Mouse (Mus musculus) kidney, adult 2 months (tissue): ENCODE measurements around the gene Cldnd2. TPM values are rescaled to one million over a fixed set of nuclear protein-coding genes. Genes with fewer than 3 reads are reported as not detected.

ENCODE experiments used
- DNase-seq: peaks from one replicate; pipeline ENCODE4 v3.0.0; 2021
- H3K27ac ChIP-seq: fragments of 200-500 bp; 2 replicates; pipeline ENCODE4 v1.5.1; 2012; ENCODE audit warnings: low read depth, low read length, control low read depth, inconsistent platforms; ENCODE audit not compliant: insufficient read depth
- H3K27me3 ChIP-seq: fragments of 200-500 bp; replicated peaks from 2 replicates; pipeline ENCODE4 v1.6.1; 2012; ENCODE audit warnings: mild to moderate bottlenecking, moderate library complexity, low read length, inconsistent platforms; ENCODE audit not compliant: control insufficient read depth, insufficient read depth
- H3K36me3 ChIP-seq: fragments of 200-500 bp; 2 replicates; pipeline ENCODE4 v1.6.1; 2012; ENCODE audit warnings: mild to moderate bottlenecking, moderate library complexity, low read length, inconsistent platforms; ENCODE audit not compliant: control insufficient read depth, insufficient read depth
- H3K4me1 ChIP-seq: fragments of 200-500 bp; 2 replicates; pipeline ENCODE4 v1.6.1; 2011; ENCODE audit warnings: low read length; ENCODE audit not compliant: control insufficient read depth, insufficient read depth
- H3K4me3 ChIP-seq: fragments of 200-500 bp; 2 replicates; pipeline ENCODE4 v1.5.1; 2011; ENCODE audit warnings: mild to moderate bottlenecking, low read depth, low read length, control low read depth; ENCODE audit not compliant: insufficient read depth
- CTCF ChIP-seq: fragments of 200-500 bp; conservative IDR thresholded peaks from 2 replicates; pipeline ENCODE4 v1.5.1; 2011; ENCODE audit warnings: low read depth, mild to moderate bottlenecking, control low read depth, low read length, moderate library complexity, mixed read lengths; ENCODE audit not compliant: insufficient read depth, insufficient read length
- POLR2A ChIP-seq: fragments of 200-500 bp; IDR thresholded peaks from one replicate; pipeline ENCODE4 v1.6.1; 2011; ENCODE audit warnings: low read depth, low read length, control low read depth
- WGBS: fragments of 180-500 bp; shearing (Covaris S2); methylation state at CpG from one replicate; pipeline ENCODE4 v1.1.7; 2018; 5-methylcytosine and 5-hydroxymethylcytosine counted together
- polyA plus RNA-seq: library from polyadenylated mRNA; depleted of rRNA; stranded (reverse); fragments of >200 nt; gene quantifications from 2 replicates; pipeline ENCODE4 v1.2.3, GENCODE M21; 2012

Gene Cldnd2
- polyA plus RNA-seq, 1 experiment = not detected

- DNase-seq = peak; percentile 38
- Histone ChIP-seq H3K27ac (no peak overlapping the region), H3K4me3 (no peak overlapping the region), H3K4me1 (no peaks in the 10 kb centered on the region), H3K27me3 (no peaks in the 10 kb centered on the region), H3K36me3 (no peaks in the 10 kb centered on the region)
- 77% methylated on average over 7 of the region's 7 CpGs for WGBS
- TF ChIP-seq CTCF (no peak), POLR2A (no peak)
These were observed 23.4 kb downstream of the Cldnd2 start for GRCm38 (mm10) chr7:43463976-43464375.

GRCm38 (mm10) chr7:43464864-43465343 lies 24.3 kb downstream of the Cldnd2 start:
- 13% methylated on average over 35 of the region's 35 CpGs for WGBS
- H3K27me3 ChIP-seq = no peaks in the 10 kb centered on the region
- H3K4me1 ChIP-seq = no peaks in the 10 kb centered on the region
- DNase-seq = no peak
- TF ChIP-seq CTCF = no peak
- no peak for TF ChIP-seq POLR2A
- H3K36me3 ChIP-seq = no peaks in the 10 kb centered on the region
- peak overlapping the region; percentile 62 for H3K4me3 ChIP-seq
- no peak overlapping the region for H3K27ac ChIP-seq

- Histone ChIP-seq H3K36me3 (no peaks in the 10 kb centered on the region), H3K4me3 (peak overlapping the region; percentile 62), H3K27ac (peak overlapping the region; percentile 2; the same call in 1 of the 2 replicates), H3K27me3 (no peaks in the 10 kb centered on the region), H3K4me1 (no peaks in the 10 kb centered on the region)
- TF ChIP-seq CTCF = no peak
- TF ChIP-seq POLR2A = no peak
- 3% methylated on average over 33 of the region's 33 CpGs for WGBS
- DNase-seq = peak; percentile 96
These were observed 24.9 kb downstream of the Cldnd2 start for GRCm38 (mm10) chr7:43465344-43466098.

- H3K4me1 ChIP-seq = no peaks in the 10 kb centered on the region
- TF ChIP-seq CTCF (peak; percentile 80), POLR2A (no peak)
- peak; percentile 86 for DNase-seq
- WGBS = 1% methylated on average over 33 of the region's 33 CpGs
- H3K27me3 ChIP-seq = no peaks in the 10 kb centered on the region
- no peaks in the 10 kb centered on the region for H3K36me3 ChIP-seq
- peak overlapping the region; percentile 62 for H3K4me3 ChIP-seq
- H3K27ac ChIP-seq = peak overlapping the region; percentile 2; the same call in 1 of the 2 replicates
These were observed 25.6 kb downstream of the Cldnd2 start for GRCm38 (mm10) chr7:43466099-43466694.

- H3K4me1 ChIP-seq = no peaks in the 10 kb centered on the region
- peak; percentile 64 for TF ChIP-seq CTCF
- TF ChIP-seq POLR2A = no peak
- DNase-seq = peak; percentile 35
- no peak overlapping the region for H3K4me3 ChIP-seq
- no peaks in the 10 kb centered on the region for H3K36me3 ChIP-seq
- no peak overlapping the region for H3K27ac ChIP-seq
- no peaks in the 10 kb centered on the region for H3K27me3 ChIP-seq
- WGBS = 66% methylated on average over 8 of the region's 8 CpGs
These were observed 29.8 kb downstream of the Cldnd2 start for GRCm38 (mm10) chr7:43470373-43470772.

GRCm38 (mm10) chr7:43475706-43476105 lies 35.1 kb downstream of the Cldnd2 start:
- TF ChIP-seq CTCF = no peak
- Histone ChIP-seq H3K27ac (no peak overlapping the region), H3K36me3 (no peaks in the 10 kb centered on the region), H3K27me3 (no peaks in the 10 kb centered on the region), H3K4me3 (no peak overlapping the region), H3K4me1 (no peaks in the 10 kb centered on the region)
- 13% methylated on average over 23 of the region's 23 CpGs for WGBS
- no peak for DNase-seq

- Histone ChIP-seq H3K4me3 (no peak overlapping the region), H3K27ac (no peak overlapping the region), H3K36me3 (no peaks in the 10 kb centered on the region), H3K27me3 (no peaks in the 10 kb centered on the region), H3K4me1 (no peaks in the 10 kb centered on the region)
- 14% methylated on average over 13 of the region's 13 CpGs for WGBS
- DNase-seq = no peak
- TF ChIP-seq POLR2A (no peak), CTCF (no peak)
These were observed 35.8 kb downstream of the Cldnd2 start for GRCm38 (mm10) chr7:43476376-43476775.
